Mouse (Mus musculus) myocyte (in vitro differentiated cells): ENCODE results near the gene Cplx3.

Source experiments
- POLR2A ChIP-seq: IDR thresholded peaks from one replicate; pipeline ENCODE4 v1.6.1; 2011; ENCODE audit warnings: low read depth, mild to moderate bottlenecking, control low read depth, moderate library complexity; ENCODE audit not compliant: insufficient read length
- TCF12 ChIP-seq: IDR thresholded peaks from one replicate; pipeline ENCODE4 v1.6.1; 2011; ENCODE audit warnings: mild to moderate bottlenecking, control low read depth; ENCODE audit not compliant: poor library complexity, insufficient read depth, severe bottlenecking
- USF1 ChIP-seq: IDR thresholded peaks from one replicate; pipeline ENCODE4 v1.6.1; 2011; ENCODE audit warnings: low read depth, mild to moderate bottlenecking, control low read depth, moderate library complexity

GRCm38 (mm10) chr9:57594174-57594509 lies 11.9 kb downstream of the Cplx3 start:
- TF ChIP-seq TCF12 (no peak), USF1 (no peak), POLR2A (no peak)
